Mouse (Mus musculus): ENCODE data around the gene B3gntl1.
"Not testable (repeated sequence)": the region's sequence is repeated elsewhere in the genome, so short reads cannot be mapped to it uniquely, and the experiment has no call there.

DNA sequence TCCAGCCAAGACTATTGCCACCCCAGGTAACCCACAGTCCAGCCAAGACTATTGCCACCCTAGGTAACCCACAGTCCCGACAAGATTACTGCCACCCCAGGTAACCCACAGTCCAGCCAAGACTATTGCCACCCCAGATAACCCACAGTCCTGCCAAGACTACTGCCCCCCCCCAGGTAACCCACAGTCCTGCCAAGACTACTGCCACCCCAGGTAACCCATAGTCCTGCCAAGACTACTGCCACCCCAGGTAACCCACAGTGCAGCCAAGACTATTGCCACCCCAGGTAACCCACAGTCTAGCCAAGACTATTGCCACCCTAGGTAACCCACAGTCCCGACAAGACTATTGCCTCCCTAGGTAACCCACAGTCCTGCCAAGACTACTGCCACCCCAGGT, 12.3 kb downstream of the B3gntl1 start:
- not testable (repeated sequence) for TF ChIP-seq POLR2A (IDR thresholded peaks at IDR 0.05; ENCODE audit: control insufficient read depth, low read depth, low read length); CTCF (IDR thresholded peaks at IDR 0.05; ENCODE audit: control insufficient read depth, insufficient read depth, insufficient replicate concordance, low read depth, low read length)
